In genomic region chr1:166003181-166004022, GRCm38 (mm10) we compare ENCODE assay signal across 8 mouse cellular contexts. TPM values are rescaled to one million over a fixed set of nuclear protein-coding genes. Genes with fewer than 3 reads are reported as not detected.
DNase-seq lines count a peak whose midpoint lies in the region; ATAC-seq lines count a peak whose summit lies in the region.

No protein-coding gene starts in this region.

- no peaks in the 10 kb centered on the region for H3K36me3 ChIP-seq in hindbrain, embryonic 16.5 days (ENCODE audit: control insufficient read depth, insufficient read depth, low read length)

- peak overlapping the region; percentile 79 for H3K27ac ChIP-seq in hindbrain, embryonic 16.5 days (ENCODE audit: low read depth, low read length)

- peak overlapping the region; percentile 95 for H3K4me3 ChIP-seq in hindbrain, embryonic 16.5 days (ENCODE audit: low read length)

- ATAC-seq in activated CD4-positive, CD25-positive, alpha-beta regulatory T cell, adult 4 months, result peak; percentile 58
- peak; percentile 84 for ATAC-seq in hindbrain, embryonic 16.5 days

- H3K27me3 ChIP-seq in hindbrain, embryonic 16.5 days (replicated peaks; ENCODE audit: control insufficient read depth, insufficient read depth, low read length), result no peaks in the 10 kb centered on the region

- H3K9ac ChIP-seq in hindbrain, embryonic 16.5 days (ENCODE audit: low read depth, low read length), result peak overlapping the region; percentile 65

- DNase-seq in cerebellum, postnatal 4 days (ENCODE audit: low spot score in 2 of 2), result peak; percentile 80 to 92
- peak; percentile 94 for DNase-seq in gastrocnemius, adult 18-20 months (ENCODE audit: low spot score)
- DNase-seq in left cerebral cortex, adult 18-20 months (ENCODE audit: low spot score in 2 of 2), result peak; percentile 92 to 94
- DNase-seq in lung, postnatal 4 days, result peak; percentile 96
- peak; percentile 94 for DNase-seq in right cerebral cortex, adult 18-20 months
- peak; percentile 90 for DNase-seq in urinary bladder, adult 2 months (ENCODE audit: low spot score)

- under 1% methylated on average over 60 of the region's 61 CpGs for WGBS in hindbrain, embryonic 16.5 days

- peak overlapping the region; percentile 66 for H3K4me2 ChIP-seq in hindbrain, embryonic 16.5 days (ENCODE audit: low read length)

- peaks cover 15% of the 10 kb centered on the region for H3K4me1 ChIP-seq in hindbrain, embryonic 16.5 days (ENCODE audit: control insufficient read depth, insufficient read depth, low read depth, low read length)

- H3K9me3 ChIP-seq in hindbrain, embryonic 16.5 days (ENCODE audit: control insufficient read depth, low read length), result no peaks in the 10 kb centered on the region

RNA-seq across cellular contexts. Expression of gene Pou2f1, which starts 0.9 kb away (rescaled TPM):
- polyA plus RNA-seq in activated CD4-positive, CD25-positive, alpha-beta regulatory T cell, adult 4 months (2017; shearing (Covaris generic)), result 10 to 100 TPM; 34.8 to 36.9 TPM
- 1 to 10 TPM; 7.7 to 8.3 TPM for total RNA-seq in gastrocnemius, adult 18-20 months (2021)
- polyA plus RNA-seq in hindbrain, embryonic 16.5 days (2015; fragmentation: Nextera tagmentation; extraction: Ambion mirVana), result 14.3 and 15.5 TPM in 2 replicates
- 10 to 100 TPM; 17.4 to 19.6 TPM for total RNA-seq in left cerebral cortex, adult 18-20 months (2021)
- polyA plus RNA-seq in urinary bladder, adult 2 months (2012; rRNA removed), result 3.0 and 4.7 TPM in 2 replicates

Comparison
In these comparisons a context has a peak if more than half of its experiments do, and no peak if none do; other contexts are left out.
1. Peak in every context shown above with its lines: DNase-seq, ATAC-seq, H3K4me3 ChIP-seq and H3K27ac ChIP-seq.